Mouse (Mus musculus) midbrain, embryonic 16.5 days (tissue): ENCODE results near the gene Apoa2. TPM values are rescaled to one million over a fixed set of nuclear protein-coding genes. Genes with fewer than 3 reads are reported as not detected.

Experiments
- ATAC-seq: fragments of 200-750 bp; cut with Nextera tagmentation; 2 replicates; pipeline ENCODE4 v1.8.0; 2017; ENCODE audit warnings: moderate TSS enrichment
- H3K27ac ChIP-seq: fragments of 300-500 bp; sonication (generic); 2 replicates; pipeline ENCODE4 v1.5.1; 2014; ENCODE audit warnings: mild to moderate bottlenecking, low read length, mixed read lengths
- H3K27me3 ChIP-seq: fragments of 300-500 bp; sonication (generic); 2 replicates; pipeline ENCODE4 v1.6.1; 2014; ENCODE audit warnings: low read depth, low read length, mixed read lengths; ENCODE audit not compliant: control insufficient read depth, insufficient read depth
- H3K36me3 ChIP-seq: fragments of 300-500 bp; sonication (generic); 2 replicates; pipeline ENCODE4 v1.6.1; 2014; ENCODE audit warnings: mild to moderate bottlenecking, low read length, moderate library complexity, mixed read lengths; ENCODE audit not compliant: control insufficient read depth, insufficient read depth
- H3K4me1 ChIP-seq: fragments of 300-500 bp; sonication (generic); 2 replicates; pipeline ENCODE4 v1.6.1; 2014; ENCODE audit warnings: mild to moderate bottlenecking, low read length, mixed read lengths; ENCODE audit not compliant: control insufficient read depth, insufficient read depth
- H3K4me2 ChIP-seq: fragments of 300-500 bp; sonication (generic); 2 replicates; pipeline ENCODE4 v1.6.1; 2014; ENCODE audit warnings: mild to moderate bottlenecking, low read length, mixed read lengths
- H3K4me3 ChIP-seq: fragments of 300-500 bp; sonication (generic); 2 replicates; pipeline ENCODE4 v1.5.1; 2014; ENCODE audit warnings: low read depth, mild to moderate bottlenecking, low read length, moderate library complexity, mixed read lengths
- H3K9ac ChIP-seq: fragments of 300-500 bp; sonication (generic); 2 replicates; pipeline ENCODE4 v1.6.1; 2014; ENCODE audit warnings: low read depth, low read length, mixed read lengths
- H3K9me3 ChIP-seq: fragments of 300-500 bp; sonication (generic); replicated peaks from 2 replicates; pipeline ENCODE4 v1.6.1; 2014; ENCODE audit warnings: mild to moderate bottlenecking, low read length, mixed read lengths; ENCODE audit not compliant: control insufficient read depth, poor library complexity, severe bottlenecking
- WGBS: fragments of 180-500 bp; shearing (Covaris S2); extraction: QIAGEN DNeasy Blood & Tissue Kit; methylation state at CpG from one replicate; pipeline ENCODE4 v1.1.7; 2014; 5-methylcytosine and 5-hydroxymethylcytosine counted together
- polyA plus RNA-seq: library from polyadenylated mRNA; unstranded; fragments of >200 nt; fragmentation: Nextera tagmentation; extraction: Ambion mirVana; gene quantifications from 2 replicates; pipeline ENCODE4 v1.2.1, GENCODE M21; 2015

Apoa2 gene
- polyA plus RNA-seq, 1 experiment from 2014 or later = 2.1 TPM

DNA sequence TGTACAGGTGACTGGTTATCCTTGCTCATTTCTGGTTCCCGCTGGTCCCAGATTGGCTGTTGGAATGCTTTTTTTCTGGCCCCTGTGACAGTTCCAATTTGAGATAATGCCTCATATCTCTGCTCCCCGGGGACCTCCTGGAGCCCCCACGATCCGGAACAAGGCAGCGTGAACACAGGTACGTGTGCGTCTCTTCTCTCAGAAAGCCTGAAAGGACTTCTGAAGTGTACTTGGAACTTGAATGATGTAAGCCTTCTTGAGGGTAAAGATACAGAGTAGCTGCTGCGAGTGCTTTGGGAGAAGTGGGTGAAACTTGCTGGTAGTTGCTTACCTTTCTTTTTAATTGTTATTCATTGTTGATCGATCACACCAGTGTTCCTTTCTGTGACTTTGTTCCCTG, 46.3 kb downstream of the Apoa2 start:
- no peaks in the 10 kb centered on the region for H3K9me3 ChIP-seq
- peak overlapping the region; percentile 75 for H3K4me2 ChIP-seq
- peaks cover 26% of the 10 kb centered on the region for H3K36me3 ChIP-seq
- H3K27ac ChIP-seq = no peak overlapping the region
- H3K4me1 ChIP-seq = peaks cover 17% of the 10 kb centered on the region
- H3K9ac ChIP-seq = peak overlapping the region; percentile 82
- H3K27me3 ChIP-seq = no peaks in the 10 kb centered on the region
- ATAC-seq = no peak
- 53% methylated on average over 9 of the region's 9 CpGs for WGBS
- H3K4me3 ChIP-seq = peak overlapping the region; percentile 83

DNA sequence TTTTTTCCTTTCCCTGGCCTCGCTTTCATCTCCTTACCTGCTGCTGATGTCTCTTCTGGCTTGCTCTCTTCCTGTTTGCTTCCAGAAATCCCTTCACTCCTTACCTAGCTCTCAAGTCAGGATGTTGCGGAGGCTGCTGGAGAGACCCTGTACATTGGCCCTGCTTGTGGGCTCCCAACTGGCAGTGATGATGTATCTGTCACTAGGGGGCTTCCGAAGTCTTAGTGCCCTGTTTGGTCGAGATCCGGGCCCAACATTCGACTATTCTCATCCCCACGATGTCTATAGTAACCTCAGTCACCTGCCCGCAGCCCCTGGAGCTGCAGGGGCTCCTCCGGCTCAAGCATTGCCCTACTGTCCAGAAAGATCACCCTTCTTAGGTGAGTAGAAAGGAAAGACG, 46.8 kb downstream of the Apoa2 start:
- no peaks in the 10 kb centered on the region for H3K9me3 ChIP-seq
- H3K4me1 ChIP-seq = peaks cover 17% of the 10 kb centered on the region
- H3K4me2 ChIP-seq = peak overlapping the region; percentile 75
- H3K27ac ChIP-seq = no peak overlapping the region
- H3K27me3 ChIP-seq = no peaks in the 10 kb centered on the region
- peaks cover 28% of the 10 kb centered on the region for H3K36me3 ChIP-seq
- no peak for ATAC-seq
- H3K4me3 ChIP-seq = no peak overlapping the region
- no peak overlapping the region for H3K9ac ChIP-seq
- 72% methylated on average over 10 of the region's 10 CpGs for WGBS

DNA sequence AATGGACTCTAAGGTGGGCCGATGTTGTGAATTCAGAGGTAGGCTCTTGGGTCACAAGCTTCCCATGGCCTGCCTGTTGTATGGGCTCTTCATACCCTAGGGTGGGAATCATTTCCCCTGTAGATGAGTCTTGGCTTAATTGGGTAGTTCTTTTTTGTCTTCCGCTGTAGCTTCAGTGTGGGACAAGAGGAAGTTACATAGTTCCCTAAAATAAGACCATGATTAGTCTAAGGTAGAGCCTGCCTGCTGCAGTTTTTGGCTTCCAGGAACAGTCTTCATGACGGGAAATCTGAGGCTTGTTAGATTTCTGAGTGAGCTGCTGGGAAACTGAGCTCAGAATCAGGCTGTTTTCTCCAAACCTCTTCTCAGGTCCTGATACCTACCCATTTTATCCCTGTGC, 47.2 kb downstream of the Apoa2 start:
- Histone ChIP-seq H3K9me3 (no peaks in the 10 kb centered on the region), H3K27me3 (no peaks in the 10 kb centered on the region), H3K9ac (no peak overlapping the region), H3K36me3 (peaks cover 31% of the 10 kb centered on the region), H3K4me3 (no peak overlapping the region), H3K4me1 (peaks cover 17% of the 10 kb centered on the region), H3K27ac (no peak overlapping the region), H3K4me2 (no peak overlapping the region)
- 96% methylated on average over 3 of the region's 3 CpGs for WGBS
- no peak for ATAC-seq

DNA sequence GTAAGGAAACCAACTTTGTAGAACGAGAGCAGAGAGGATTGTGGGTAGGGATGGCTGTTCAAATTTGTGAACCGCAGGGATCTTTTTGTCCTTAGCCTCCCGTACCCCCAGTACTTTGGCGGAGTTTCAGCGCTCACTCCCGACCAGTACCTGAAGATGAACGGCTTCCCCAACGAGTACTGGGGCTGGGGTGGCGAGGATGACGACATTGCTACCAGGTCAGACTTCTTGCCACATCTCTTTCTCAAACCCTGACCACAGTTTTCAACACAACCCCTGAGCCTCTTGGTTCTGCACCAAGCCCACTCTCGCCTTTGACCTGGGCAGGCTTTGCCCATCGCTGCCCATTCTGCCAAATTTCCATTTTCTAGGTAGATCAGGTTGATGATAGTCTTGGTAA, 49.3 kb downstream of the Apoa2 start:
- no peak for ATAC-seq

DNA sequence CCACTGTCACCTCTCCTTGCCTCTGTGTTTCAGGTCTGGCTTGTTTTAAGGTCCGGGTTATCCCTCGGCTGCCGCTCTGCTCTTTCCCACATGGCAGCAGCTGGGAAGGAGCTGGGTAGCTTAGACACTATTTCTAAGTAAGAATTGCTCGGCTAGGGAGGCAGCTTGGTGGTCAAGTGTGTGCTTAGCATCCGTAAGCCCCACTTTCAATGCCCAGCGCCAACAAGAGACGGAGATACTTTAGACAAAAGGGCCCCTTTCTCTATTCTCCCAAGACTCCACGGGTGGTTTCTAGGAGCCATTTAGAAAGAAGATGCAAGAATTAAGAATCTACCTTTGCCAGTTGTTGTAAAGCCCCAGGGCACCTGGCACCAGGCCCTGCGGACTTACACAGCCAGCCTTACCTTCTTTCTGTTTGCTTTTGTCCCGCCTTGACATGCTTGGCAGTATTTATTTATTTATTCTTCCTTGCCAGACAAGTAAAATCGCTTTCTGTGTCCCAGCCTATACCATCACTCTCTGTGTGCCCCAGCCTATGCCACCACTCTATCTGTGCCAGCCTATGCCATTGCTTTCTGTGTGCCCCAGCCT, 50.4 kb downstream of the Apoa2 start:
- Histone ChIP-seq H3K27ac (no peak overlapping the region), H3K27me3 (no peaks in the 10 kb centered on the region), H3K9ac (no peak overlapping the region), H3K4me2 (no peak overlapping the region), H3K9me3 (no peaks in the 10 kb centered on the region), H3K4me1 (peaks cover 19% of the 10 kb centered on the region), H3K36me3 (peaks cover 33% of the 10 kb centered on the region), H3K4me3 (no peak overlapping the region)
- WGBS = 75% methylated on average over 11 of the region's 11 CpGs
- ATAC-seq = no peak

More for the DNA sequence above, 49.3 kb downstream of the Apoa2 start:
- WGBS = 88% methylated on average over 12 of the region's 12 CpGs
- Histone ChIP-seq H3K9ac (no peak overlapping the region), H3K36me3 (peaks cover 33% of the 10 kb centered on the region), H3K27ac (no peak overlapping the region), H3K4me1 (peaks cover 17% of the 10 kb centered on the region), H3K4me3 (no peak overlapping the region), H3K27me3 (no peaks in the 10 kb centered on the region), H3K4me2 (no peak overlapping the region), H3K9me3 (no peaks in the 10 kb centered on the region)

Other genes with a start within 250 kb of the Apoa2 start
- 1.1 and 1.7 TPM in 2 replicates for gene Fcgr2b, start 248.5 kb upstream of the Apoa2 start, polyA plus RNA-seq
- gene Fcgr4, start 206.1 kb upstream of the Apoa2 start, polyA plus RNA-seq = 0.14 and 0.16 TPM in 2 replicates
- gene Fcgr3, start 160.1 kb upstream of the Apoa2 start, polyA plus RNA-seq = 6.8 and 9.0 TPM in 2 replicates
- 7.8 and 9.2 TPM in 2 replicates for gene Cfap126, start 111.1 kb upstream of the Apoa2 start, polyA plus RNA-seq
- 284 and 311 TPM in 2 replicates for gene Sdhc, start 74.5 kb upstream of the Apoa2 start, polyA plus RNA-seq
- gene Mpz, start 74.3 kb upstream of the Apoa2 start, polyA plus RNA-seq = 0.20 and 0.63 TPM in 2 replicates
- gene Pcp4l1, start 28.8 kb upstream of the Apoa2 start, polyA plus RNA-seq = 15.1 and 20.7 TPM in 2 replicates
- gene Nr1i3, start 11.1 kb upstream of the Apoa2 start, polyA plus RNA-seq = 0.38 and 0.47 TPM in 2 replicates
- 46.8 and 58.3 TPM in 2 replicates for gene Tomm40l, start 2.5 kb upstream of the Apoa2 start, polyA plus RNA-seq
- gene Fcer1g, start 9.3 kb downstream of the Apoa2 start, polyA plus RNA-seq = 15.9 and 19.3 TPM in 2 replicates
- 8.7 and 9.1 TPM in 2 replicates for gene Adamts4, start 25.4 kb downstream of the Apoa2 start, polyA plus RNA-seq
- 218 and 225 TPM in 2 replicates for gene Ndufs2, start 26.3 kb downstream of the Apoa2 start, polyA plus RNA-seq
- gene B4galt3, start 45.3 kb downstream of the Apoa2 start, polyA plus RNA-seq = 113 and 115 TPM in 2 replicates
- gene Ppox, start 56.1 kb downstream of the Apoa2 start, polyA plus RNA-seq = 44.4 and 49.5 TPM in 2 replicates
- 105 and 112 TPM in 2 replicates for gene Usp21, start 62.9 kb downstream of the Apoa2 start, polyA plus RNA-seq
- 105 and 116 TPM in 2 replicates for gene Ufc1, start 70.0 kb downstream of the Apoa2 start, polyA plus RNA-seq
- 53.6 and 55.2 TPM in 2 replicates for gene Dedd, start 104.1 kb downstream of the Apoa2 start, polyA plus RNA-seq
- 53.8 and 56.9 TPM in 2 replicates for gene Nit1, start 120.6 kb downstream of the Apoa2 start, polyA plus RNA-seq
- 146 and 166 TPM in 2 replicates for gene Pfdn2, start 120.6 kb downstream of the Apoa2 start, polyA plus RNA-seq
- 4.3 and 4.6 TPM in 2 replicates for gene Klhdc9, start 135.7 kb downstream of the Apoa2 start, polyA plus RNA-seq
- 3.6 and 3.9 TPM in 2 replicates for gene Nectin4, start 145.0 kb downstream of the Apoa2 start, polyA plus RNA-seq
- 0.45 and 0.59 TPM in 2 replicates for gene Arhgap30, start 163.9 kb downstream of the Apoa2 start, polyA plus RNA-seq
- 197 and 201 TPM in 2 replicates for gene Usf1, start 186.3 kb downstream of the Apoa2 start, polyA plus RNA-seq
- 6.2 and 7.6 TPM in 2 replicates for gene Tstd1, start 193.8 kb downstream of the Apoa2 start, polyA plus RNA-seq
- gene F11r, start 212.5 kb downstream of the Apoa2 start, polyA plus RNA-seq = 10.4 and 10.5 TPM in 2 replicates